Mouse (Mus musculus) embryonic facial prominence, embryonic 15.5 days (tissue): ENCODE results near the gene Galns. TPM values are rescaled to one million over a fixed set of nuclear protein-coding genes. Genes with fewer than 3 reads are reported as not detected.

Experiments used
- ATAC-seq: fragments of 200-750 bp; cut with Nextera tagmentation; 2 replicates; pipeline ENCODE4 v1.8.0; 2017; ENCODE audit warnings: low read depth, moderate TSS enrichment; ENCODE audit not compliant: insufficient number of reproducible peaks, low FRiP score, low TSS enrichment
- H3K27ac ChIP-seq: fragments of 300-500 bp; sonication (generic); replicated peaks from 2 replicates; pipeline ENCODE4 v1.5.1; 2015; ENCODE audit warnings: mild to moderate bottlenecking, inconsistent platforms
- H3K27me3 ChIP-seq: fragments of 300-500 bp; sonication (generic); 2 replicates; pipeline ENCODE4 v1.6.1; 2015; ENCODE audit warnings: inconsistent platforms
- H3K36me3 ChIP-seq: fragments of 300-500 bp; sonication (generic); 2 replicates; pipeline ENCODE4 v1.6.1; 2015; ENCODE audit warnings: mild to moderate bottlenecking, inconsistent platforms
- H3K4me1 ChIP-seq: fragments of 300-500 bp; sonication (generic); 2 replicates; pipeline ENCODE4 v1.6.1; 2015; ENCODE audit warnings: inconsistent platforms
- H3K4me2 ChIP-seq: fragments of 300-500 bp; sonication (generic); replicated peaks from 2 replicates; pipeline ENCODE4 v1.6.1; 2015; ENCODE audit warnings: mild to moderate bottlenecking, inconsistent platforms
- H3K4me3 ChIP-seq: fragments of 300-500 bp; sonication (generic); replicated peaks from 2 replicates; pipeline ENCODE4 v1.5.1; 2015; ENCODE audit warnings: mild to moderate bottlenecking, inconsistent platforms
- H3K9ac ChIP-seq: fragments of 300-500 bp; sonication (generic); 2 replicates; pipeline ENCODE4 v1.6.1; 2015; ENCODE audit warnings: inconsistent platforms
- H3K9me3 ChIP-seq: fragments of 300-500 bp; sonication (generic); replicated peaks from 2 replicates; pipeline ENCODE4 v1.6.1; 2016; ENCODE audit warnings: inconsistent platforms
- whole genome bisulfite sequencing: fragments of 180-500 bp; shearing (Covaris S2); methylation state at CpG from one replicate; pipeline ENCODE4 v1.1.7; 2015; 5-methylcytosine and 5-hydroxymethylcytosine counted together
- polyA plus RNA-seq: library from polyadenylated mRNA; unstranded; fragments of >200 nt; fragmentation: Nextera tagmentation; extraction: Ambion mirVana; gene quantifications from 2 replicates; pipeline ENCODE4 v1.2.1, GENCODE M21; 2015

The Galns gene
- polyA plus RNA-seq, result 11.3 TPM in 2 replicates

GRCm38 (mm10) chr8:122611295-122612133, at the start of gene Galns, which contains the start of gene Trappc2l:
Gene Galns (minus strand): TSS chr8:122611463.
Gene Trappc2l (plus strand): TSS chr8:122611640.
- Histone ChIP-seq H3K27ac (peak within 1 kb of the TSS; percentile 75), H3K27me3 (no peaks in the 10 kb centered on the region), H3K4me3 (peak within 1 kb of the TSS; percentile 75), H3K9ac (peak within 1 kb of the TSS; percentile 72), H3K4me1 (peaks cover 30% of the 10 kb centered on the region), H3K9me3 (no peaks in the 10 kb centered on the region), H3K36me3 (0 out of 2 replicates have a peak, but pooled peaks cover 9% of the 10 kb centered on the region), H3K4me2 (peak within 1 kb of the TSS; percentile 92)
- ATAC-seq, result peak; percentile 98
- under 1% methylated on average over 57 of the region's 57 CpGs for WGBS

GRCm38 (mm10) chr8:122660022-122660421, 48.8 kb upstream of the Galns start:
- WGBS, result 81% methylated on average over 2 of the region's 2 CpGs
- Histone ChIP-seq H3K4me1 (peaks cover 76% of the 10 kb centered on the region), H3K27ac (no peak overlapping the region; the same call in 1 of the 2 replicates), H3K27me3 (no peaks in the 10 kb centered on the region), H3K9ac (no peak overlapping the region), H3K9me3 (no peaks in the 10 kb centered on the region), H3K36me3 (no peaks in the 10 kb centered on the region), H3K4me3 (no peak overlapping the region), H3K4me2 (no peak overlapping the region)
- no peak for ATAC-seq

- WGBS, result 21% methylated on average over 9 of the region's 9 CpGs
- H3K4me2 ChIP-seq, result no peak overlapping the region
- H3K4me1 ChIP-seq, result peaks cover 67% of the 10 kb centered on the region
- H3K36me3 ChIP-seq, result no peaks in the 10 kb centered on the region
- no peaks in the 10 kb centered on the region for H3K9me3 ChIP-seq
- H3K27me3 ChIP-seq, result no peaks in the 10 kb centered on the region
- no peak overlapping the region for H3K4me3 ChIP-seq
- no peak overlapping the region for H3K9ac ChIP-seq
- 0 out of 2 replicates have a peak overlapping the region, but pooled peaks have one; percentile 71 for H3K27ac ChIP-seq
- ATAC-seq, result no peak
These were observed 47.5 kb upstream of the Galns start for GRCm38 (mm10) chr8:122658807-122659160.

- H3K9me3 ChIP-seq, result no peaks in the 10 kb centered on the region
- WGBS, result 27% methylated on average over 10 of the region's 10 CpGs
- H3K27ac ChIP-seq, result peak overlapping the region; percentile 71; the same call in 1 of the 2 replicates
- H3K4me1 ChIP-seq, result peaks cover 66% of the 10 kb centered on the region
- no peak overlapping the region for H3K9ac ChIP-seq
- H3K4me3 ChIP-seq, result no peak overlapping the region
- H3K36me3 ChIP-seq, result no peaks in the 10 kb centered on the region
- peak; percentile 11; the same call in 1 of the 2 replicates for ATAC-seq
- no peak overlapping the region for H3K4me2 ChIP-seq
- no peaks in the 10 kb centered on the region for H3K27me3 ChIP-seq
These were observed 47.0 kb upstream of the Galns start for GRCm38 (mm10) chr8:122658149-122658806.

- Histone ChIP-seq H3K9me3 (no peaks in the 10 kb centered on the region), H3K9ac (no peak overlapping the region), H3K27me3 (no peaks in the 10 kb centered on the region), H3K4me1 (peaks cover 62% of the 10 kb centered on the region), H3K4me3 (no peak overlapping the region), H3K4me2 (no peak overlapping the region), H3K36me3 (no peaks in the 10 kb centered on the region), H3K27ac (no peak overlapping the region)
- ATAC-seq, result no peak
- WGBS, result 73% methylated on average over 13 of the region's 13 CpGs
These were observed 45.1 kb upstream of the Galns start for GRCm38 (mm10) chr8:122656056-122656999.

- no peaks in the 10 kb centered on the region for H3K9me3 ChIP-seq
- H3K4me2 ChIP-seq, result no peak overlapping the region
- H3K4me3 ChIP-seq, result no peak overlapping the region
- WGBS, result 77% methylated on average over 7 of the region's 7 CpGs
- no peaks in the 10 kb centered on the region for H3K36me3 ChIP-seq
- ATAC-seq, result no peak
- H3K4me1 ChIP-seq, result peaks cover 58% of the 10 kb centered on the region
- no peak overlapping the region for H3K9ac ChIP-seq
- no peak overlapping the region for H3K27ac ChIP-seq
- no peaks in the 10 kb centered on the region for H3K27me3 ChIP-seq
These were observed 43.5 kb upstream of the Galns start for GRCm38 (mm10) chr8:122654768-122655167.

GRCm38 (mm10) chr8:122652643-122653042, 41.4 kb upstream of the Galns start:
- H3K27ac ChIP-seq, result no peak overlapping the region
- H3K4me3 ChIP-seq, result no peak overlapping the region
- no peaks in the 10 kb centered on the region for H3K27me3 ChIP-seq
- no peak overlapping the region for H3K9ac ChIP-seq
- no peaks in the 10 kb centered on the region for H3K36me3 ChIP-seq
- ATAC-seq, result no peak
- WGBS, result 61% methylated on average over 6 of the region's 6 CpGs
- H3K4me2 ChIP-seq, result no peak overlapping the region
- no peaks in the 10 kb centered on the region for H3K9me3 ChIP-seq
- H3K4me1 ChIP-seq, result peaks cover 47% of the 10 kb centered on the region

GRCm38 (mm10) chr8:122651326-122651921, 40.2 kb upstream of the Galns start:
- H3K9me3 ChIP-seq, result no peaks in the 10 kb centered on the region
- no peaks in the 10 kb centered on the region for H3K36me3 ChIP-seq
- H3K27ac ChIP-seq, result no peak overlapping the region
- H3K4me3 ChIP-seq, result no peak overlapping the region
- ATAC-seq, result peak; percentile 71; the same call in 1 of the 2 replicates
- WGBS, result 75% methylated on average over 16 of the region's 16 CpGs
- no peak overlapping the region for H3K4me2 ChIP-seq
- peaks cover 42% of the 10 kb centered on the region for H3K4me1 ChIP-seq
- no peak overlapping the region for H3K9ac ChIP-seq
- no peaks in the 10 kb centered on the region for H3K27me3 ChIP-seq

- H3K36me3 ChIP-seq, result no peaks in the 10 kb centered on the region
- no peak overlapping the region for H3K4me2 ChIP-seq
- 47% methylated on average over 15 of the region's 15 CpGs for WGBS
- no peak overlapping the region for H3K4me3 ChIP-seq
- H3K27ac ChIP-seq, result no peak overlapping the region
- no peaks in the 10 kb centered on the region for H3K9me3 ChIP-seq
- no peaks in the 10 kb centered on the region for H3K27me3 ChIP-seq
- H3K9ac ChIP-seq, result no peak overlapping the region
- no peak for ATAC-seq
- H3K4me1 ChIP-seq, result peaks cover 35% of the 10 kb centered on the region
These were observed 37.1 kb upstream of the Galns start for GRCm38 (mm10) chr8:122648192-122648970.

- peaks cover 33% of the 10 kb centered on the region for H3K4me1 ChIP-seq
- H3K4me3 ChIP-seq, result no peak overlapping the region
- no peaks in the 10 kb centered on the region for H3K36me3 ChIP-seq
- H3K27me3 ChIP-seq, result no peaks in the 10 kb centered on the region
- WGBS, result 80% methylated on average over 16 of the region's 16 CpGs
- ATAC-seq, result no peak
- no peak overlapping the region for H3K9ac ChIP-seq
- H3K4me2 ChIP-seq, result no peak overlapping the region
- no peak overlapping the region for H3K27ac ChIP-seq
- H3K9me3 ChIP-seq, result no peaks in the 10 kb centered on the region
These were observed 35.1 kb upstream of the Galns start for GRCm38 (mm10) chr8:122646337-122646736.
